Mouse (Mus musculus): ENCODE measurements at regions not wholly inside any gene's neighbourhood (a gene's known extent, or its start where the extent isn't known, plus 50 kb on each side); places are given as distances from the start of the nearest gene placed in this dataset.

DNA sequence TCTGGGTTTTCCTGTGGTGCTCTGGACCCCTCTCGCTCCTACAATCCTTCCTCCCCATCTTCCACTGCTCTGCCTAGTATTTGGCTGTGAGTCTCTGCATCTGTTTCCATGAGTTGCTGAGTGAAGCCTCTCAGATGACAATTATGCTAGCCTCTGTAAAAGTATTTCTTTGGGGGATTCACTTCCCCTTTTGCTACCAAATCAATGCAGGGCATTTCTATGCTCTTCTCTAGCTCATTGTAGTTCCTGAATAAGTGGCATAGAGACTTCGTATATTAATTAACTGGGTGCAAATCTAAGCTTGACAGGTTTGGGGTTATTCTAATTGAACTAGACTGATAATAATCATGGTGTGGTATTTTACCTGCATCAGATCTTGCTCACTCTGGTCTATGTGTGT is 260.4 kb upstream of the P2ry1 start:
- DNase-seq (ENCODE audit: low spot score) (no peak), ATAC-seq (no peak)
- no peaks in the 10 kb centered on the region for H3K9me3 ChIP-seq (ENCODE audit: low read length)
- H3K4me3 ChIP-seq (ENCODE audit: low read length), result no peak overlapping the region
- no peak overlapping the region for H3K4me2 ChIP-seq (ENCODE audit: low read depth, low read length)
- TF ChIP-seq CTCF (IDR thresholded peaks at IDR 0.05; ENCODE audit: low read depth), result no peak
- 81% methylated on average over 2 of the region's 2 CpGs for WGBS
- H3K27me3 ChIP-seq (ENCODE audit: insufficient read depth, low read length), result no peaks in the 10 kb centered on the region
- no peaks in the 10 kb centered on the region for H3K4me1 ChIP-seq (ENCODE audit: insufficient read depth, low read length)
- no peak overlapping the region for H3K9ac ChIP-seq (replicated peaks; ENCODE audit: low read length)
- no peaks in the 10 kb centered on the region for H3K36me3 ChIP-seq (ENCODE audit: insufficient read depth, low read length)
- no peak overlapping the region for H3K27ac ChIP-seq

DNA sequence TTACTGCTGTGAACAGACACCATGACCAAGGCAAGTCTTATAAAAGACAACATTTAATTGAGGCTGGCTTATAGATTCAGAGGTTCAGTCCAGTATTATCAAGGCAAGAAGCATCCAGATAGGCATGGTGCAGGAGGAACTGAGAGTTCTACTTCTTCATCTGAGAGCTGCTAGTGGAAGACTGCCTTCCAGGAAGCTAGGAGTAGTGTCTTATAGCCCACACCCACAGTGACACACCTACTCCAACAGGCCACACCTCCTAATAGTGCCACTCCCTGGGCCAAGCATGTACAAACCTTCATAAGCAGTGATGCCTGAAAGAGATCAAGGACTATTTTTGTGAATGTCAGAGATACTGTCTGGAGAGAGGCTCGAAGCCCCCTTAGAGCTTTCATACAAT is 257.5 kb upstream of the P2ry1 start:
- no peaks in the 10 kb centered on the region for H3K4me1 ChIP-seq (ENCODE audit: insufficient read depth, low read length)
- H3K27ac ChIP-seq, result no peak overlapping the region
- H3K27me3 ChIP-seq (ENCODE audit: insufficient read depth, low read length), result no peaks in the 10 kb centered on the region
- H3K36me3 ChIP-seq (ENCODE audit: insufficient read depth, low read length), result no peaks in the 10 kb centered on the region
- DNase-seq (ENCODE audit: low spot score), result no peak
- no peaks in the 10 kb centered on the region for H3K9me3 ChIP-seq (ENCODE audit: low read length)
- no peak for TF ChIP-seq CTCF (IDR thresholded peaks at IDR 0.05; ENCODE audit: low read depth)
- no peak overlapping the region for H3K4me3 ChIP-seq (ENCODE audit: low read length)
- no peak overlapping the region for H3K9ac ChIP-seq (replicated peaks; ENCODE audit: low read length)
- no peak for ATAC-seq
- 89% methylated on average over 1 of the region's 1 CpGs for WGBS
- H3K4me2 ChIP-seq (ENCODE audit: low read depth, low read length), result no peak overlapping the region

DNA sequence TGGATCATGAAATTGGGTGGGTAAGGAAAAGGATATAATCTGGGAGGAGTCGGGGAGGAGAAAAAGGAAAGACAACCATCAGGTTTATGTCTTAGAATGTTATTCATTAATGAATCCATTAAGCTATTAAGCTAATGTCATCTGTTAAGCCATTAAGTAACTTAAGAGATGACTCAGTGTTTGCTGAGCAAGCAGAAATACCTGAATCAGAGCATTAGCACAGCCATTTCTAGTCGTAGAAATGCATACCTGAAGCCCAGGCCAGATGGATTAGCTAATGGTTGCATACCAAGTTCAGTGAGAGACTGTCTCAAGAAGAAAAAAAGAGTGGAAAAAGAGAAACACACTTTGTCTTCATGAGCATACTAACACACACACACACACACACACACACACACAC is 244.0 kb upstream of the P2ry1 start:
- DNase-seq (ENCODE audit: low spot score) (no peak), ATAC-seq (no peak)
- Histone ChIP-seq H3K9me3 (ENCODE audit: low read length) (no peaks in the 10 kb centered on the region), H3K27ac (no peak overlapping the region), H3K4me2 (ENCODE audit: low read depth, low read length) (no peak overlapping the region), H3K36me3 (ENCODE audit: insufficient read depth, low read length) (no peaks in the 10 kb centered on the region), H3K4me1 (ENCODE audit: insufficient read depth, low read length) (no peaks in the 10 kb centered on the region), H3K27me3 (ENCODE audit: insufficient read depth, low read length) (no peaks in the 10 kb centered on the region), H3K4me3 (ENCODE audit: low read length) (no peak overlapping the region), H3K9ac (replicated peaks; ENCODE audit: low read length) (no peak overlapping the region)
- 78% methylated on average over 2 of the region's 2 CpGs for WGBS
- TF ChIP-seq CTCF (IDR thresholded peaks at IDR 0.05; ENCODE audit: low read depth), result no peak

DNA sequence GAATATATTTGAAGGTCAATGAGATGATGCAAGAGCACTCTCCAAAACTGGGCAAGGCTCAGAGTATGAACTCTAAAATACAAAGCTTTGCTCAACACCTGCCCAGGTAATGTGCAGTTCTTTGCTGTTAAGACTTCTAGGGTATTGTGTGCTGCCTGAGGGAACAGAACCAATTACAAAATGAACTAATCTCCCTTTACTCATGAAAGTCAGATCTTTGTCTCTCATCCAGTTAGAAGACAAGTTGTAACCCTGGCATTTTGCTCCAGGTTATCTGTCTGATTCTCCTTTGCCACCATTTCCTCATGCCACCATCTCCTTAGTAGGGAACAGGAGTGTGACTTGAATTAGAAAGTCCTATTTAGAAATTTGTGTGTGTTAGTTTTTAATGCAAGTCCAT is 243.5 kb upstream of the P2ry1 start:
- Histone ChIP-seq H3K4me2 (ENCODE audit: low read depth, low read length) (no peak overlapping the region), H3K4me3 (ENCODE audit: low read length) (no peak overlapping the region), H3K9ac (replicated peaks; ENCODE audit: low read length) (no peak overlapping the region), H3K9me3 (ENCODE audit: low read length) (no peaks in the 10 kb centered on the region), H3K36me3 (ENCODE audit: insufficient read depth, low read length) (no peaks in the 10 kb centered on the region), H3K27me3 (ENCODE audit: insufficient read depth, low read length) (no peaks in the 10 kb centered on the region), H3K27ac (no peak overlapping the region), H3K4me1 (ENCODE audit: insufficient read depth, low read length) (no peaks in the 10 kb centered on the region)
- ATAC-seq (no peak), DNase-seq (ENCODE audit: low spot score) (no peak)
- TF ChIP-seq CTCF (IDR thresholded peaks at IDR 0.05; ENCODE audit: low read depth), result no peak

DNA sequence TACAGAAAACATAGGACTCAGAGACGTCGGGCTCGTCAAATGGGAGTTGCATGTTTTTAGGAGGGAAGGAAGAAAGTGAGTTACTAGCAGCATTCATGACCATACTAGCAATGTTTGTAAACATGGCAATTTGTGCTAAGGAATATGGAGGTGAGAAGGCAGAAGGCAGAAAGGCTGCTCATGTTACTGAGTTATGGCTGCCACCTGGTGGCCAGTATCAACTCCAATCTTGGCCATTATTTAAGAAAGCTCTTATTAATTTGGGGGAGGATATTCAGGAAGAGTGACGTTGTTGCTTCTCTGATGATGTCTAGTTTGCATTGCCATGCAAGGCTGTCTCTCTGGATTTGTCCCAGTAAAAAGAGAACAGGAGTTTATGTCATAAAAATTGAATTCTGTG is 239.7 kb upstream of the P2ry1 start:
- no peak for ATAC-seq
- 67% methylated on average over 4 of the region's 4 CpGs for WGBS
- Histone ChIP-seq H3K4me1 (ENCODE audit: insufficient read depth, low read length) (no peaks in the 10 kb centered on the region), H3K4me3 (ENCODE audit: low read length) (no peak overlapping the region), H3K9ac (replicated peaks; ENCODE audit: low read length) (no peak overlapping the region), H3K36me3 (ENCODE audit: insufficient read depth, low read length) (no peaks in the 10 kb centered on the region), H3K27ac (no peak overlapping the region), H3K4me2 (ENCODE audit: low read depth, low read length) (no peak overlapping the region), H3K9me3 (ENCODE audit: low read length) (no peaks in the 10 kb centered on the region), H3K27me3 (ENCODE audit: insufficient read depth, low read length) (no peaks in the 10 kb centered on the region)
- DNase-seq (ENCODE audit: low spot score), result peak; percentile 74
- TF ChIP-seq CTCF (IDR thresholded peaks at IDR 0.05; ENCODE audit: low read depth), result peak; percentile 76

GRCm38 (mm10) chr3:60765079-60765478 is 237.5 kb upstream of the P2ry1 start:
- H3K27ac ChIP-seq, result no peak overlapping the region
- DNase-seq (ENCODE audit: low spot score) (no peak), ATAC-seq (no peak)
- H3K4me1 ChIP-seq (ENCODE audit: insufficient read depth, low read length), result no peaks in the 10 kb centered on the region
- H3K27me3 ChIP-seq (ENCODE audit: insufficient read depth, low read length), result no peaks in the 10 kb centered on the region
- no peaks in the 10 kb centered on the region for H3K9me3 ChIP-seq (ENCODE audit: low read length)
- no peak overlapping the region for H3K4me2 ChIP-seq (ENCODE audit: low read depth, low read length)
- H3K9ac ChIP-seq (replicated peaks; ENCODE audit: low read length), result no peak overlapping the region
- H3K36me3 ChIP-seq (ENCODE audit: insufficient read depth, low read length), result no peaks in the 10 kb centered on the region
- H3K4me3 ChIP-seq (ENCODE audit: low read length), result no peak overlapping the region
- 48% methylated on average over 4 of the region's 4 CpGs for WGBS
- TF ChIP-seq CTCF (IDR thresholded peaks at IDR 0.05; ENCODE audit: low read depth), result no peak

GRCm38 (mm10) chr3:60768996-60769395 is 233.6 kb upstream of the P2ry1 start:
- Histone ChIP-seq H3K27me3 (ENCODE audit: insufficient read depth, low read length) (no peaks in the 10 kb centered on the region), H3K9ac (replicated peaks; ENCODE audit: low read length) (no peak overlapping the region), H3K27ac (no peak overlapping the region), H3K9me3 (ENCODE audit: low read length) (no peaks in the 10 kb centered on the region), H3K4me2 (ENCODE audit: low read depth, low read length) (no peak overlapping the region), H3K4me3 (ENCODE audit: low read length) (no peak overlapping the region), H3K4me1 (ENCODE audit: insufficient read depth, low read length) (no peaks in the 10 kb centered on the region), H3K36me3 (ENCODE audit: insufficient read depth, low read length) (no peaks in the 10 kb centered on the region)
- TF ChIP-seq CTCF (IDR thresholded peaks at IDR 0.05; ENCODE audit: low read depth), result no peak
- no peak for DNase-seq (ENCODE audit: low spot score)
- ATAC-seq, result no peak

All from hindbrain, postnatal 0 days (tissue).